Mouse (Mus musculus): ENCODE measurements around the gene Nr5a2.

Nr5a2 gene

DNA sequence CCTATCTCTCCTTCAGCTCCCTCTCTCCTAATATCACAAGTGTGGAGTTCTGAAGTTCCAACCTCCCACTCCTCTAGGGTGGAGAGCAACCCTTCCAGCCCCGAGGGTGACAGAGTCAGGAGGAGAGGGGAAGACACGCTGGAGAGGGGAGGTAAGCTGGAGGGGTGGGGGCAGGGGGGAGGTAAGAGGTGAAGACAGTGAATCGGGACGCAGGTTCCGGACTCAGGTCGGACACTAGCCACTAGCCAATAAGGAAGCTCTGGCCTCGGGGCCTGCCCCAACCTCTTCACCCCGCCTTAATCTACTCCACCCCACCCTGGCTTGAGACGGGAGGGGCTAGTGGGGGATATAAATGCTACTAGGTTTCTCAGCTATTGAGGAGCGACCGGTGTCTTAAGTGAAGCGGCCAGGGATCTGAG lies 10.9 kb downstream of the Nr5a2 start:
- DNase-seq (ENCODE audit: extremely low spot score, low read depth, low spot score) = no peak

DNA sequence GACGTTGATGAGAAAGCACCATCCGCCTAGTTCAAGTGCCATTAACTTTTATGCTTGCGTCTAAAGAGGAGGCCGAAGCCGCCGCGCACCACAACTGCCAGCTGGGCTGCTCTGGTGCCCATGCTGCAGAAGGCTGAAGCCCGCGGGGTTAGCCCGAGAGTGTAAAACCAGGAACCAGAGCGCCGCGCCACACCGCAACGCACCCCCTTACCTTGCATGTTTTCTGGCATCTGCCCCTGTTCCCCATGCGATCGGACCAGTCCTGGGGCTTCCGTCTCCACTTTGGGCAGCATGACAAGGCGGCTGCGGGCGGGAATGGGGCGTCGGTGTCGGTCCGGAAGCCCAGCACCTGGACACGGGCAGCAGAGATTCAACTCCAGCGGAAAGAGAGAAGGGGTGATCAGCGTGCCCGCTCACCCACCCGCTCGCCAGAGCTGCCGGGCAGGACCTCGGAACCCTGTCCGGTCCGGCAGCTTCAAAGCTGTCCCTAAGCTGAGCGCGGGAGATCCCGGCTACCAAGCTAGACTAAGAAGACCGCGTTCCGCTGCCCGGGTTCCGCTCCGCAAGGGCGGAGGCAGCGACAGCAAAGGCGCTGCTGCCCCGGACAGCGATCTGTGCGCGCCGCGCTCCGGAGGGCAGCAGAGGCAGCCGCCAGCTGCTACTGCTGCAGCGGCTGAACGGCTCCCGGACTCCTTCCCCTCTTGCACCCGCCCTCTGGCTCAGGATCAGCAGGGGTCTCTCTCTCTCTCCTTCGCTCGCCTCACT lies 11.6 kb downstream of the Nr5a2 start:
- DNase-seq (ENCODE audit: extremely low spot score, low read depth, low spot score) = no peak

DNA sequence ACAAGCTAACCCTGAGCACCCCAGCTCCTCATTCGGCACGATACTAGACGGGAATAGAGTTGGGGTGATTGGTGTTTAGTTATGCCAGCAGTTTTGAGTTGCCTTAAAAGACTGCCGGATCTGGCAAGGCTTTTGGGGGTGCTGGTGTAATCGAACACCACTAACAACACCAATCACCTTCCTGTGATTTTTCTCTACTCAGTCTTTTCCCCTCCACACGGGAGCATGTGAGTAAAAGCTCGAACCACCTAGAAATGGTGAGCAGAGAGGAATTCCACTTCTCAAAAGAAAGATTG lies 12.2 kb downstream of the Nr5a2 start:
- no peak for DNase-seq (ENCODE audit: extremely low spot score, low read depth, low spot score)

DNA sequence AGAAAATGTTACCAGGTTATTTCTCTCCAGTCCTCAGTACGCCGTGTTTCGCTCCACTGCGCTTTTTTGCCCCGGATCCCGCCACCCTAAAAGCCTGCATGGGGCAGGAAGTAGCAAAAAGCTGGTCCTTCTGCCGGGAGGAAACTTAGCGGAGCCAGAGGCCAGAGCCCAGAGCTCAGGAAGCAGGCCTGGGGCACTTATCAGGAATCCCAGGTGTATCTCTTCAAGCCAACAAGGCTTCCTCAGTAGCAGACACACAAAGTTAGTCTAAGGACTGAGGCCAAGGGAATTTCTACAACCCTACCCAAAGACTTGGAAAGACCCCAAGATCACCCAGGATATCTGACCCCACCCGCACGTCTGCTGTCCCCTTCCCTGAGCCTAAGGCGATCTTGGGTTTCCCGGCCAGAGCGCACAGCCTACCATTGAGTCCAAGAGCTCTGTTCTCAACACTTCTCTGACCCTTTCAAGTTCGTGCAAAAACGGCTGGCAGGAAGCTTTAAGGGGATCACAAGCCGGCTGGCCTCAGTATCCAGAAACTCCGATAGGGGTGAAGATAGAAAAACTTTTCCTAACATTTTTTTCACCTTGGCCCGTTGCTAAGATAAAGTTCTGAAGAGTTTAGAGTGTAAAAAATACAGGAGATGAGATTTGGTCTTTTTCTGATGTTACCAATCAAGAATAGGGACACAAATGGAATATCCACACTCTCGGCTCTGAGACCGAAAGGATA lies 12.7 kb downstream of the Nr5a2 start:
- no peak for DNase-seq (ENCODE audit: extremely low spot score, low read depth, low spot score)

DNA sequence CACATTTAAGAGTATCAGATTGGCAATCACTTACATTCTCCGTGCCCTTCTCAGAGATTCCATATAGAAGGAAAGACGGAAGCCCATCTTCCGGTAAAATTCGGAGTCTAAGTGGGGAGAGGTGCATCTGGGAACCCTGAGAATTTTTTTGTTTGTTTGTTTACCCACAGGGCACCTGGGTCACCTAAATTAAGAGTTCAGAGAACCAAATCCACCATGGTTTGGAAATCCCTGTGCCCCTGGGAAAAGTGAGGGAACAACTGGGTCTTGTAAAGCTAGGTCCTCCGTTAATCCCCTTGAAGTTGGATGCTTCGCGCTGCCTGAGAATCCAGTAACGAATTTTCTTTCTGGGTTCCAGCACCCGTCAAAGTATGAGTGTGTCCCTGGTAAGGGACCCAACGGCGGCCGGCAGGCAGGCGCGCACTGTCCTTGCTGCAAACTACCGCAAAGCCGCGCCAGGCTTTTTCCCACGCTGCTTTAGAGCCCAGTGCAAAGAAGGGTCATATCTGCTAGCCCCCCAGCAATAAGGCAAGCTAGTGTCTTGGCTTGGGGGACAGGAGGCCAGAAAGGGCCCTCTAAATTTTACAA lies 13.3 kb downstream of the Nr5a2 start:
- no peak for DNase-seq (ENCODE audit: extremely low spot score, low read depth, low spot score)

DNA sequence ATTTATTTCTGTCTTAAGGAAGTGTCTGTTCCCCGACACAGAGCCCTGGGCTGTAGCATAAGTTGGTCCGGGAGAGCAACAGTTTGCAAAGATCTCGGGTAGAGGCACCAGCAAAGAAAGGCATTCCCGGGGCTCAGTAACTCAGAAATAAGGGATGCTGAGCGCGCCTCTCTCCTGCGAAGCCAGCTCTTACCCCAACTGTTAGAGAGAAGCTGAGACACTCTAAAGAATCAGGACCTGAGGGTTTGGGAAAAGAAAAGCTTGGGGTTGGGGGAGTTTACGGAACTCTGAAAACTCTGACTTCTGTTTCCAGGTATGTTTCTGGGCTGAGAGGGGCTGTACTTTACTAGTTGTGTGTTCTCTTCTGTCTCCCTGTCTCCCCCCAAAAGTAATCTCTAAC lies 13.8 kb downstream of the Nr5a2 start:
- no peak for DNase-seq (ENCODE audit: extremely low spot score, low read depth, low spot score)

DNA sequence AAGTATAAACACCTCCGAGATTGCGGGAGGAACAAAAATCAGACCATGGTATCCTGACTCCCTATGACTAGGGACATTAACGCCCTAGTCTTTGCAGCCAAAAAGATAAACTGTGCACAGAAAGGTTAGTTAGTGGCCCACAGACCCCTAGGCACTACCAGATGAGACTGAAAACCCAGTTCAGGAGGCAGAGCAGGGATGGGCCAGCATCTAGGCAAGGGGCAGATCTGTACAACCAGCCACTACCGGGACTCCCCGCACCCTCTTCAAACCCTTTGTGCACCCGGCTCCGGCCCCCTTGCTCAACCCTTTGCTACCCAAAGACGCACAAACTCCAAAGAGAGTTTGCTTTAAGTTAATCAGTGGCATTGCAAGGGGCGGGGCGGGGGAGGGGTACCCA lies 14.4 kb downstream of the Nr5a2 start:
- DNase-seq (ENCODE audit: extremely low spot score, low read depth, low spot score) = no peak

DNA sequence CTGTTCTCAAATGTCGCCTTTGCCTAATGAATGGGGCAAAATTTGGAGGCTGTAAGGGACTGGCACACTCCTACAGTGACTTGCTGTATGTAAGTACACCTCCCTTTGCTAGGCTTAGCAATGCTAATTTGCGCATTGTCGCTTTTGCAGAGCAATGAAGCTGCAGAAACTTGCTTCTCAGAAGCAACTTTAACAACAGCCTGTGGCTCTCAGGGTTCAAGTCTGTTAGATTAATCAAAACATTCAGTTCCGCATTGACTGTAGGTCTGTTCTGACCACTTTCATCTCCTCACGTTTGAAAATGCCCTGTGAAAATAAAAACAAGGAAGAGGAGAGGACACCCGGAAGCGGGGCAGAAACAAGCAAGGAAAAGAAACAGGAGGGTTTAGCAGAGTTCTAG lies 14.8 kb downstream of the Nr5a2 start:
- DNase-seq (ENCODE audit: extremely low spot score, low read depth, low spot score) = no peak

DNA sequence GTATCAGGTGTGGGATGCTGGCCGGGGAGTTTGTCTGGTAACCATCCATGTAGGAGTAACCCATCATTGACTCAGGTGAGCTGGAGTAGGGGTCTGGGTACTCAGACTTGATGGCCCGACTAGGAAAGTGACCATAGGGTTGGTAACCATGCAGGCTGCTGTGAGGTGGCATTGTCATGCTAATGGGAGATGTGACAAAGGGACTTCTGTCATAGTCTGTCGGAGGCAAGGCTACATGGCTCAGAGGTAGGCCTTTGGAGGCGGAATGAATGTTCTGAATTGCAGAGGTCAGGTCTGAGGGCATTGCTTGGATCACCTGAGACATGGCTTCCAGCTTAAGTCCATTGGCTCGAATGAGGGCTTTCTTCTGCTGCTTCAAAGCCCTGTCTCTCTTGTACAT lies 19.6 kb downstream of the Nr5a2 start:
- DNase-seq (ENCODE audit: extremely low spot score, low read depth, low spot score) = no peak

DNA sequence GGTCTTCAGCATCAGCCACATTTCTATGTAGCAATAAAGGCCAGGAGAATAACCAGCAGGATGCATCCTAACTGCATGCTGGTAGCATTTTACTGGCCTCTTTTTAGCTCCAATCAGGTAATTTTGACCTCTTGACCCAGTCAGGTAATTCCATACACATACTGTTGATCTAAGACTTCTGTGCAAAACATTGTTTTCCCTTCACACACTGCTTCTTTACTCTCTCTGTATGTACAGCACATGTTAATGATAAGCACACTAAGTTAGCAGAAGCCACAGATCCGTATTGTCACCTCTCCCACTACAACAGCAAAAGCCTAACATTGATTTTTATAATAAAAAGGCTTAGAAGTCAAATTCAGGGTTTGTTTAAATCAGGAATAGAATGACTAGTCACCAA lies 21.0 kb downstream of the Nr5a2 start:
- no peak for DNase-seq (ENCODE audit: extremely low spot score, low read depth, low spot score)

DNA sequence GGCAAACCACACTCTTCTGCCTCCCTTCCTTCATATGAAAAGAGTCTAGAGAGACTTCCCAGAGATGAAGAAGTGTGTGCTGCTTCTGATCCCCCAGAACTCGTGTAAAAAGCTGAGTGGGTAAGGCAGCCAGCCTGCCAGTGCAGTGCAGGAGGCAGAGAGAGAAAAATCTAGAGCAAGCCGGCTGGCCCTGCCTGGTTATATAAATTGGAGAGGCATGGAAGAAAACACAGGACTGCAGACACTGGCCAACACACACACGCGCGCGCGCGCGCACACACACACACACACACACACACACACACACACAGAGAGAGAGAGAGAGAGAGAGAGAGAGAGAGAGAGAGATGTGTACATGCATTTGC lies 24.3 kb downstream of the Nr5a2 start:
- no peak for DNase-seq (ENCODE audit: extremely low spot score, low read depth, low spot score)

DNA sequence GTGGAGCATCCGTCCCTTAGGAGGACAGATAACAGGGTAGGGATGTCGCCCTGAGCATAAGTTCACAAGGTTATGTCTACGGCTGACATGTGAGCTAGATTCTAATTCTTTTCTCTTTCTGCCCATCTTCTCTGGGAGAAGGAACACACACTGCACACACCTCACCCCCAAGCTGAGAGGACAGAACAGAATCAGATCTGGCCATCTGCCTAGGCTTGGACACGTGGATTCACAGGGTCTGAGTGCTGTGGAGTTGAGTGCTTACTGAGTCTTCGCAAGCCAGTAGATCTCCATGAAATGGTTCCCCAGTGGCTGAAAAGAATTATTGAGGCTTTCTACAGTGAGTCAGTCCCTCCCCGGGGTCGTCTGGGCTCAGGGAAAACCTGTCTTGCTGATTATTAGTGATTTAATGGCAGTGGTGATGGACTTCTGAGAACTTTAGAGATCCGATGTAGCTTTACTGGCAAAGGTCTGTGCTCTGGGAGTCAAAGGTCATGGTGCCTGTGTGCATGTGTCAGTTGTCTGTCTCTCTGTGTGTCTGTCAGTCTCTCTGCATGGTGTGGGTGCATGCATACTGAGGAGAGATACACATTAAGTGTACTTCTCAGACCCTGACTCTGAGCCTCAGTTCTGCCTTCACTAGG lies 24.8 kb downstream of the Nr5a2 start:
- no peak for DNase-seq (ENCODE audit: extremely low spot score, low read depth, low spot score)

DNA sequence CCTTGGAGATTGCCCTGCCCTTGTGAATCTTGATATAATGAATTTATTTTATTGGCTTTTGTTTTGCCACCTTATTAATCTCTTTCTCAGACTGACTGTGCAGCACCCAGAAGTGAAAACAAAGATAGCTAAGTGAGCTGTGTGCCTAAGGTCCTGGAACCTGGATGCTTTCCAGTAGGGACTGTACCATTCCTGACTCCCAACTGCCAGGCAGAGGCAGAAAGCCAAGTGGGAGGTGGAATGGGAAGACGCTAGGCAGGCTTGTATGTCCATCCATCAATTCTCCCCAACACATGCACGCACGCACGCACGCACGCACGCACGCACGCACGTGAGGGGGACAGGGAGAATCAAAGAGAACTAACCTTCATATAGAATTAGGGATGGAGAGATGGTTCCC lies 26.2 kb downstream of the Nr5a2 start:
- DNase-seq (ENCODE audit: extremely low spot score, low read depth, low spot score) = no peak

DNA sequence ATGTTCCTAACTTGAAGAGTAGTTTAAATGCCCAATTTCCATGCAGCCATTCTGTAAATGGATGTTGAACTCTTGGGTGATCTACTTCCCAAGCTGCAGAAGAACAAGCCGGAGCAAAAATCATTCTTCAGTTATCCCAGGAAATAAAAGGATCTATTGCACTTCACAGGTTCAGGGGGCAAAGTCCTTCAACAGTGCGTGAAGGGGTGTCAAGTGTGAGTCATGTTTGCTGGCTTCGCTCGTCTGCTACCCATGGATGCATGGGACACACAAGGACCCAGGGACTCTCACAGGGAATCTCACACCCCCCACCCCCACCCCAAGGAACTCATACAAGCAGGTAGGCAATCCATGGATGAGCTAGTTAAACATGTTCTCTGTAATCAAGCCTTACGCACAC lies 29.2 kb downstream of the Nr5a2 start:
- DNase-seq (ENCODE audit: extremely low spot score, low read depth, low spot score) = no peak

DNA sequence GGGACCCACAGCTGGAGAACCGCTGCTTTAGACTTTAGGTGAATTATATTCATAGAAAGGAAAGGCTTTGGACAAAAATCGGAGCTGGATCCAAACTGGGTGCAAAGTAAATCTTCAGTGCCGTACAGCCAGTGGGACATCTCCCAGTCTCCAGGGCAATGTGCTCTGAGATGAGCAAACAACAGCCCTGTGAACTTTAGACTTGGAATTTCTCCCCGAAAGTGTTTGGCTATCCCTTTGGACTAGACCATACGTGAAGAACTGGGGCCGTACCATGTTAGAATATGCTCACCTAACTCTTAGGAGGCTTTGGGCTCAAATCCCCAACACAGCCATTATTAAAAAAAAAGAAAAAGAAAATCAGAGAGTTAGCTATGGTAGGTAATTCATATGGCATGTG lies 30.5 kb downstream of the Nr5a2 start:
- DNase-seq (ENCODE audit: extremely low spot score, low read depth, low spot score) = no peak

DNA sequence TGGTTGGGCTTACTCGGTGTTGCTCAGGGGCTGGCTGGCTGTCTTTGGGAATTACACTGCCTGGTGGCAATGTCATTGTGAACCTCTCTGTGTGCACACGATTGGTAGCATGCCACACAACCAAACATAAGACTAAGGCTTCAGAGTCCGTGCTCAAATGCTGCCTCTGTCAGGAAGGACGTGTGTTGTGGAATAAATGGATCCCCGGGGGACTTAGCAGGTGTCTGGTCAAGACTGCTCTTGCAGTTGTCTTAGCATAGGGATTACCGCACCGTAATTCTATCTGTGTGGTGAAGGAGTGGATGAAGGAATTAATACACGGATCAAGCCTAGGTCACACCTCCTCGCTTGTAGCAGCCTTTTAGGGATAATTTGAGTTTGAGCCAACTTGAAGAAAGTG lies 32.8 kb downstream of the Nr5a2 start:
- DNase-seq (ENCODE audit: extremely low spot score, low read depth, low spot score) = no peak

DNA sequence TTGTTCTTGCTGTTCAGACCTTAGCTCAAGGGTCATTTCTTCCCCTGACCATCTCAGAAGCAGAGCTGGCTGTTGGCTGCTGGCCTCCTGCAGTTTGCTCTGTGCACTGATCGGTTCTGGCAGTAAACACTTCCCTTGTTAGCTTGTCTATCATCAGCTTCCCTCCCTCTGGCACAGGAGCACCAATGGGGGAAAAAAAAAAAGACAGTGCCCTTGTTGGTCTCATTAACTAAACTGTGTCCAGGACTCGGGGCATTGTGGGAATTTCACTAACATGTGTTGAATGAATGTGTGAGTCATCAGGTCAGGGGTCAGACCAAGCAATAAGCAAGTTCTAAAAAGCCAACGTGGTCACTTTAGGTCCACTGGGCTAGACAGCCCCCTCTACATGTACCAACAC lies 34.2 kb downstream of the Nr5a2 start:
- DNase-seq (ENCODE audit: extremely low spot score, low read depth, low spot score) = no peak

DNA sequence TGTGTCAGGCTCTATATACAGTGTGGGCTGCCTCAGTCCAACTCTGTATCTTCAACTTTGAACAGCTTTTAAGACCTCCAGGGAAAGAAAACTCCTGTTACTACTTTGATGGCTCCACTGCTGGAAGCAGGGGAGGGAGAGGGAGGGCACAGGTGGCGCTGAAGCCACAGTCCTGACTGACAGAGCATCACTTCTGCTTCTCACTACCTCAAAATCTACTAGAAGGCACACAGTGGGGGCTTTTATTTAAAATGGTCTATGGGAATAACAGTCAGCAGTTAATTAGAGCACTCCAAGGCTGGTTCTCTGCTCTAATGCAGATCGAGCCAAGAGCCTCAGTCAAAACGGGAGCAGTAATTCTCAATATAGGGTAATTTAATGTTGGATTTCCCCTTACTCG lies 40.2 kb downstream of the Nr5a2 start:
- DNase-seq (ENCODE audit: extremely low spot score, low read depth, low spot score) = no peak

DNA sequence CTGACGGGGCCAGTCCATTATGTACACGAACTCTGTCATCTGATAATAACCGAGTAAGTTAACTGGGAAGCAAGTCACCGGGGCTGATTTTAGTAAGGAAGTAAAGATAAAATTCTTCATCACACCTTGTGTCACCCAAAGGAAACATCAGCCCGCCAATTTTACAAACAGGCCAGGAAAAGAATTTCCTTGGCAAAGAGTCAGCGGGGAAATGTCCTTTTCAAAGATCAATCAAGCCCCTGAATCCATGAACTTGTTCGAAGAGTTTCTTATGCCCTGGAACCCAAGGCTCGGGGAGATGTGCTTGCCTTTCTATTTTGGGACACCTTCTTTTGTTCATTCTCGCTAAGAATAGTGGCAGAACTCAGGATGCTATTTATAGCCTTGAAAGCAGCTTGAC lies 41.5 kb downstream of the Nr5a2 start:
- no peak for DNase-seq (ENCODE audit: extremely low spot score, low read depth, low spot score)

DNA sequence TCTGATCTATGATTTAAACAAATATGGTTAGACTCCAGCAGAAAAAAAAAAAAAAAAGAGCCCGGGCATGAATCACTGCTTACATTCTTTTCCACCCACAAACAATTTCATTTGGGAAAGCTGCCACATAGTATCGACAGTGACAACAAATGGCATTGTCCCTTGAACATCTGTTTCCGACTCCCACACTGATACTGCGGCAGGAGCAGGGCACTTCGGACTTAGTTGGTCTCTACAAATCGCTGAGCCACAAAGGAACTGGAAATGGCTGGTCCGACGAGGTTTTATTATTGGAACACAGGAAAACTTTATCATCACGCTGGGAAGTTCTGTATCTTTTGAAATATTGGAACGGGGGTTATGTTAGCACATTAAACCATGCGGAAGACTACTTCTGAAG lies 44.8 kb downstream of the Nr5a2 start:
- DNase-seq (ENCODE audit: extremely low spot score, low read depth, low spot score) = no peak

DNA sequence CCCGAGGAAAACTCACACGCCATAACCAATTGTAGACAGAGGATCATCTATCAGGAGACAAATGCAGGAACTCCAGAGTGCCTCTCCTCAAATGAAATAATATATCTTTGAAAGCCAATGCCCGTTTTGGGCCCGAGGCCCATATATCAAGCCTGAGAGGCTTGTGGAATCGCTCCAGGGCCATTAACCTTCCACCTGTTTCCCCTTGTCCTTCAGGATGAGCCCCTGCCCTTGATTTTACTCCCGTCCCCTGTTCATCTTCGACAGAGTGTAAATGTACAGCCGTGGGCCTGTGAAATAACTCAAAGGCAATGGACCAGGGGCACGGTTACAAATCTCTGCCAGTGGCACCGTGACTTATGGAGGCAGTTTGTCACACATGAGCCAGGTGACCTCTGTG lies 48.3 kb downstream of the Nr5a2 start:
- no peak for DNase-seq (ENCODE audit: extremely low spot score, low read depth, low spot score)

DNA sequence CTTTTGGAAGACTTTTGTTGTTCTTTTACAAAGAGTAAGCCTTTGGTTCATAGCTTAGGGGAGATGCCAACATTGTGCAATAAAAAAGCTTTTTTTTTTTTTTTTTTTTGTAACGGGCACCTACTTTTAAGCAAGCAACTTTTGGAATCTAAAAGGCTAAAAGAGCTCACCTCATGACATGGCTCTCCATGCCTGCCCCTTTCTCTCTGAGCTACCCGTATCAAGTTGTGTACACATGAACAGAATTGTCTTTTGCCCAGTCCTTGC lies 48.7 kb downstream of the Nr5a2 start:
- no peak for DNase-seq (ENCODE audit: extremely low spot score, low read depth, low spot score)

Measured in hindlimb bud, embryonic 11.5 days (tissue).